Mouse (Mus musculus): Measurements from ENCODE around the gene Marc2.

Gene Marc2

GRCm38 (mm10) chr1:184853339-184853738, 7.1 kb upstream of the Marc2 start:
- DNase-seq, result peak; percentile 60 to 71

- peak; percentile 74 to 83 for DNase-seq
Observed at GRCm38 (mm10) chr1:184851741-184852618, 5.7 kb upstream of the Marc2 start.

GRCm38 (mm10) chr1:184851166-184851565, 4.9 kb upstream of the Marc2 start:
- DNase-seq, result no peak

GRCm38 (mm10) chr1:184846973-184847372, 722 bp upstream of the Marc2 start:
- no peak for DNase-seq

GRCm38 (mm10) chr1:184845111-184846071, 860 bp downstream of the Marc2 start:
- peak; percentile 86 to 87 for DNase-seq

- peak in 1 of 2 experiments; percentile 16 for DNase-seq
Observed at GRCm38 (mm10) chr1:184844326-184845066, 1.8 kb downstream of the Marc2 start.

- DNase-seq, result no peak
Observed at GRCm38 (mm10) chr1:184837649-184838048, 8.6 kb downstream of the Marc2 start.

GRCm38 (mm10) chr1:184836350-184836749, 9.9 kb downstream of the Marc2 start:
- DNase-seq, result no peak

GRCm38 (mm10) chr1:184833499-184833898, 12.8 kb downstream of the Marc2 start:
- DNase-seq, result no peak

- no peak for DNase-seq
Observed at GRCm38 (mm10) chr1:184832211-184832610, 14.0 kb downstream of the Marc2 start.

- DNase-seq, result no peak
Observed at GRCm38 (mm10) chr1:184829897-184830296, 16.4 kb downstream of the Marc2 start.

- no peak for DNase-seq
Observed at GRCm38 (mm10) chr1:184827175-184827701, 19.0 kb downstream of the Marc2 start.

GRCm38 (mm10) chr1:184825093-184825492, 21.2 kb downstream of the Marc2 start:
- DNase-seq, result peak; percentile 26 to 43

GRCm38 (mm10) chr1:184824439-184824851, 21.8 kb downstream of the Marc2 start:
- DNase-seq, result peak; percentile 83 to 85

- peak in 1 of 2 experiments; percentile 34 for DNase-seq
Observed at GRCm38 (mm10) chr1:184822678-184823077, 23.6 kb downstream of the Marc2 start.

GRCm38 (mm10) chr1:184817768-184818167, 28.5 kb downstream of the Marc2 start:
- DNase-seq, result no peak

- DNase-seq, result no peak
Observed at GRCm38 (mm10) chr1:184811716-184812250, 34.5 kb downstream of the Marc2 start.

- no peak for DNase-seq
Observed at GRCm38 (mm10) chr1:184810780-184811575, 35.3 kb downstream of the Marc2 start, which contains the start of gene Marc1. Gene Marc1 (minus strand): TSS chr1:184811313.

- no peak for DNase-seq
Observed at GRCm38 (mm10) chr1:184809578-184810001, 36.7 kb downstream of the Marc2 start.

- no peak for DNase-seq
Observed at GRCm38 (mm10) chr1:184808418-184809012, 37.7 kb downstream of the Marc2 start.
